Mouse (Mus musculus) liver, embryonic 13.5 days (tissue): ENCODE measurements around the gene Skint9. TPM values are rescaled to one million over a fixed set of nuclear protein-coding genes. Genes with fewer than 3 reads are reported as not detected.
"Not testable (repeated sequence)": the region's sequence is repeated elsewhere in the genome, so short reads cannot be mapped to it uniquely, and the experiment has no call there.

Experiments
- ATAC-seq: fragments of 200-750 bp; cut with Nextera tagmentation; 2 replicates; pipeline ENCODE4 v1.8.0; 2017; ENCODE audit warnings: low read depth, mild to moderate bottlenecking, moderate number of reproducible peaks, moderate library complexity
- DNase-seq: peaks from one replicate; pipeline ENCODE4 v3.0.0; 2022
- H3K27ac ChIP-seq: fragments of 300-500 bp; sonication (generic); 2 replicates; pipeline ENCODE4 v1.5.1; 2015; ENCODE audit warnings: moderate library complexity, mild to moderate bottlenecking, inconsistent platforms
- H3K27me3 ChIP-seq: fragments of 300-500 bp; sonication (generic); 2 replicates; pipeline ENCODE4 v1.6.1; 2015; ENCODE audit warnings: mild to moderate bottlenecking, inconsistent platforms
- H3K36me3 ChIP-seq: fragments of 300-500 bp; sonication (generic); 2 replicates; pipeline ENCODE4 v1.6.1; 2015; ENCODE audit warnings: mild to moderate bottlenecking, inconsistent platforms
- H3K4me1 ChIP-seq: fragments of 300-500 bp; sonication (generic); replicated peaks from 2 replicates; pipeline ENCODE4 v1.6.1; 2015; ENCODE audit warnings: inconsistent platforms
- H3K4me2 ChIP-seq: fragments of 300-500 bp; sonication (generic); 2 replicates; pipeline ENCODE4 v1.6.1; 2015; ENCODE audit warnings: inconsistent platforms, mild to moderate bottlenecking, moderate library complexity
- H3K4me3 ChIP-seq: fragments of 300-500 bp; sonication (generic); replicated peaks from 2 replicates; pipeline ENCODE4 v1.5.1; 2015; ENCODE audit warnings: mild to moderate bottlenecking, inconsistent platforms
- H3K9ac ChIP-seq: fragments of 300-500 bp; sonication (generic); 2 replicates; pipeline ENCODE4 v1.6.1; 2015; ENCODE audit warnings: mild to moderate bottlenecking, inconsistent platforms
- H3K9me3 ChIP-seq: fragments of 300-500 bp; sonication (generic); replicated peaks from 2 replicates; pipeline ENCODE4 v1.6.1; 2016; ENCODE audit warnings: inconsistent platforms
- WGBS: fragments of 180-500 bp; shearing (Covaris S2); methylation state at CpG from one replicate; pipeline ENCODE4 v1.1.7; 2015; ENCODE audit not compliant: insufficient replicate concordance; 5-methylcytosine and 5-hydroxymethylcytosine counted together
- polyA plus RNA-seq: library from polyadenylated mRNA; unstranded; fragments of >200 nt; fragmentation: Nextera tagmentation; extraction: Ambion mirVana; gene quantifications from 2 replicates; pipeline ENCODE4 v1.2.1, GENCODE M21; 2015

The Skint9 gene
- not detected in 2 replicates for polyA plus RNA-seq

DNA sequence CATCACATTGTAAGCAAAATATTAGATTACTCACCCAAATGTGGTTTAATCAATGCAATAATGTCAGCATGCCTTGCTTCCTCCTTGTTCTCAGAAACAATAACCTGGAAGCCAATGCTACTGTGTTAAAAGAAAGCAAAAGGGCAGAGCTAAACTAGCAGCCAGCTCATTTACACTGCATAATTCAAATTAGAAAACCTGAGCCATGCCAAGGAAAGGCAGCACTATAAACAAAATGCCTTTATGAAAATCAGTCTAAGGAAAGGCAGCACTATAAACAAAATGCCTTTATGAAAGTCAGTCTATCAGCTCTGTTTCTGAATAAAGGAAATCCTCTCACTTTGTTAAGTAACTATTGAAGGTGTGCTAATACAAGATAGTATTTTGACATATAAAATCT is at the start of gene Skint9:
TSS of gene Skint9 (minus strand) at position 101 of the 400 bp plus-strand sequence.
- Histone ChIP-seq H3K9ac (no peak within 1 kb of the TSS), H3K27ac (no peak within 1 kb of the TSS), H3K36me3 (no peaks in the 10 kb centered on the region), H3K4me1 (no peaks in the 10 kb centered on the region), H3K4me3 (no peak within 1 kb of the TSS), H3K27me3 (no peaks in the 10 kb centered on the region), H3K9me3 (no peaks in the 10 kb centered on the region), H3K4me2 (no peak within 1 kb of the TSS)
- ATAC-seq = no peak
- no peak for DNase-seq

DNA sequence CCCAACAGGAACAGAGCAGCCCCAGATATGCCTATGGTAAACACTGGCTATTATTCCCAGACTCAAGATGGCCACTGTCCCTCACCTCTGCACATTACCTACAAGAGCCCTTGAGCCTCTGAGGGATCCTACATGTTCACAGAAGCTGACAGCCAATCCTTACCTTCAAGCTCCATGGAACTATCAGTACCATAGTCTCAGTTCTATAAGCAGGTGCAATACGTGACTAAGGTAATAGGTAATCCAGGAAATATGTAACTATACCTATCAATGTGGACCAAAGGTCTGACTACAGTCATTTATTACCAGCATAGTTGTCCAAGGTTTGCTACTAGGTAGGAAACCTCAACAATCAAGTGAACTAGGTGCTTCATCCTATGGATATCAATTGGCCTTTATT is 1.1 kb downstream of the Skint9 start:
- Histone ChIP-seq H3K36me3 (no peaks in the 10 kb centered on the region), H3K4me1 (no peaks in the 10 kb centered on the region), H3K9ac (no peak overlapping the region), H3K4me3 (no peak overlapping the region), H3K27ac (no peak overlapping the region), H3K9me3 (no peaks in the 10 kb centered on the region), H3K4me2 (no peak overlapping the region), H3K27me3 (no peaks in the 10 kb centered on the region)
- DNase-seq (no peak), ATAC-seq (no peak)
- 48% methylated on average over 1 of the region's 1 CpGs for WGBS

DNA sequence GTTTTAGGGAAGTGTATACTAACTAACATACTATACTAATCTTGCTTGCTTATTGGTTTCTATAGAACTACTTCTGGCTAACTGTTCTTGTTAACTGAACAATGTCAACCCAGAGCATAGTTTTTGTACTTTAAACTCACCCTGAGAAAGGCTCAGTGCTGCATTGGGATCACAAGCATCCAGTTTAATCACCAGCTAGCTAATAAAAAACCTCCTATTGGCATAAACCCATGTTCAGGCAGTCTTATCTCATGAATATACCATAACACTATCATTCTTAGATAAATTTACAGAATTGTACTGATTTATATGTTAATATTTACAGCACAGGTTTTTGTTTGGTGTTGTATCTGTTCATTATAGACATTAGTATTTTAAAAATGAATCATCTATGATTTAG is 1.6 kb downstream of the Skint9 start:
- Histone ChIP-seq H3K27me3 (no peaks in the 10 kb centered on the region), H3K27ac (no peak overlapping the region), H3K4me2 (no peak overlapping the region), H3K36me3 (no peaks in the 10 kb centered on the region), H3K4me1 (no peaks in the 10 kb centered on the region), H3K9ac (no peak overlapping the region), H3K9me3 (no peaks in the 10 kb centered on the region), H3K4me3 (no peak overlapping the region)
- no peak for ATAC-seq
- DNase-seq = no peak

DNA sequence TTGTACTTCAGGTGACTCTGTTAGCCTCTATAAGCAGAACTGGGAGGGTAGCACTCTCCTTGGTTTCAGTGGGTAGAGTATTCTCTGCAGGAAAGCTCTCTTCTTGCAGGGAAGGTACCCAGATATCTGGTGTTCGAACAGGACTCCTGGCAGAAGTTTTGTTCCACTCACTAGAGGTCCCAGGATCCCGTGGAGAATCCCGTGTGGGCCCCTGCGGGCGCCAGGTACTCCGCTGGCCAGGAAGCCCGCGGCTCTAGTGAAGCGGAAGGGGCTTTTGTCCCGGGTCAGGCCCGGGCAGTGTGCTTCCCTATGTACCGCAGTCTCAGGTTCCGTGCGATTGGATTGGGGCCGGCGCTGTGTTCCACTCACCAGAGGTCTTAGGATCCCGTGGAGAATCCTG is 84.7 kb downstream of the Skint9 start:
- DNase-seq, H3K9me3 ChIP-seq, H3K4me3 ChIP-seq, H3K4me1 ChIP-seq, H3K4me2 ChIP-seq, H3K27ac ChIP-seq, H3K36me3 ChIP-seq, ATAC-seq, H3K9ac ChIP-seq, H3K27me3 ChIP-seq: not testable (repeated sequence)
- 71% methylated on average over 16 of the region's 17 CpGs for WGBS

Other genes starting within 250 kb of the Skint9 start
- gene Skint3, start 201.7 kb downstream of the Skint9 start, polyA plus RNA-seq = 0.03 TPM in 1 of 2 replicates, not detected in the other
- not detected in 2 replicates for gene Skint2, start 123.2 kb upstream of the Skint9 start, polyA plus RNA-seq